Mouse (Mus musculus) neural tube, embryonic 11.5 days (tissue): ENCODE measurements around the gene Arhgap11a. TPM values are rescaled to one million over a fixed set of nuclear protein-coding genes. Genes with fewer than 3 reads are reported as not detected.
A peak's percentile ranks its signal among the peaks of the same experiment; 100 is the strongest.

Source experiments
- ATAC-seq: fragments of 200-750 bp; cut with Nextera tagmentation; 2 replicates; pipeline ENCODE4 v1.8.0; 2017; ENCODE audit warnings: moderate number of reproducible peaks, mild to moderate bottlenecking, moderate TSS enrichment, moderate library complexity; ENCODE audit not compliant: insufficient read depth, low FRiP score, low TSS enrichment
- DNase-seq: peaks from one replicate; pipeline ENCODE4 v3.0.0-alpha.2; 2015; ENCODE audit warnings: low spot score
- H3K27ac ChIP-seq: fragments of 300-500 bp; sonication (generic); 2 replicates; pipeline ENCODE4 v1.5.1; 2014; ENCODE audit warnings: low read depth, mild to moderate bottlenecking, low read length
- H3K27me3 ChIP-seq: fragments of 300-500 bp; sonication (generic); 2 replicates; pipeline ENCODE4 v1.6.1; 2014; ENCODE audit warnings: mild to moderate bottlenecking, low read length, mixed read lengths; ENCODE audit not compliant: control insufficient read depth, insufficient read depth
- H3K36me3 ChIP-seq: fragments of 300-500 bp; sonication (generic); 2 replicates; pipeline ENCODE4 v1.6.1; 2014; ENCODE audit warnings: mild to moderate bottlenecking, low read length, moderate library complexity, mixed read lengths; ENCODE audit not compliant: control insufficient read depth, insufficient read depth
- H3K4me1 ChIP-seq: fragments of 300-500 bp; sonication (generic); 2 replicates; pipeline ENCODE4 v1.6.1; 2014; ENCODE audit warnings: low read length, mixed read lengths; ENCODE audit not compliant: control insufficient read depth, insufficient read depth
- H3K4me2 ChIP-seq: fragments of 300-500 bp; sonication (generic); 2 replicates; pipeline ENCODE4 v1.6.1; 2014; ENCODE audit warnings: low read depth, mild to moderate bottlenecking, moderate library complexity
- H3K4me3 ChIP-seq: fragments of 300-500 bp; sonication (generic); 2 replicates; pipeline ENCODE4 v1.5.1; 2014; ENCODE audit warnings: low read depth, low read length
- H3K9ac ChIP-seq: fragments of 300-500 bp; sonication (generic); 2 replicates; pipeline ENCODE4 v1.6.1; 2014; ENCODE audit warnings: mild to moderate bottlenecking, low read length
- H3K9me3 ChIP-seq: fragments of 300-500 bp; sonication (generic); 2 replicates; pipeline ENCODE4 v1.6.1; 2016; ENCODE audit warnings: low read length; ENCODE audit not compliant: control insufficient read depth
- WGBS: fragments of 180-500 bp; shearing (Covaris S2); extraction: QIAGEN DNeasy Blood & Tissue Kit; methylation state at CpG from one replicate; pipeline ENCODE4 v1.1.7; 2014; 5-methylcytosine and 5-hydroxymethylcytosine counted together
- polyA plus RNA-seq: library from polyadenylated mRNA; unstranded; fragments of >200 nt; fragmentation: Nextera tagmentation; extraction: Ambion mirVana; gene quantifications from 2 replicates; pipeline ENCODE4 v1.2.1, GENCODE M21; 2014

Gene Arhgap11a
- 4.9 and 6.2 TPM in 2 replicates for polyA plus RNA-seq

DNA sequence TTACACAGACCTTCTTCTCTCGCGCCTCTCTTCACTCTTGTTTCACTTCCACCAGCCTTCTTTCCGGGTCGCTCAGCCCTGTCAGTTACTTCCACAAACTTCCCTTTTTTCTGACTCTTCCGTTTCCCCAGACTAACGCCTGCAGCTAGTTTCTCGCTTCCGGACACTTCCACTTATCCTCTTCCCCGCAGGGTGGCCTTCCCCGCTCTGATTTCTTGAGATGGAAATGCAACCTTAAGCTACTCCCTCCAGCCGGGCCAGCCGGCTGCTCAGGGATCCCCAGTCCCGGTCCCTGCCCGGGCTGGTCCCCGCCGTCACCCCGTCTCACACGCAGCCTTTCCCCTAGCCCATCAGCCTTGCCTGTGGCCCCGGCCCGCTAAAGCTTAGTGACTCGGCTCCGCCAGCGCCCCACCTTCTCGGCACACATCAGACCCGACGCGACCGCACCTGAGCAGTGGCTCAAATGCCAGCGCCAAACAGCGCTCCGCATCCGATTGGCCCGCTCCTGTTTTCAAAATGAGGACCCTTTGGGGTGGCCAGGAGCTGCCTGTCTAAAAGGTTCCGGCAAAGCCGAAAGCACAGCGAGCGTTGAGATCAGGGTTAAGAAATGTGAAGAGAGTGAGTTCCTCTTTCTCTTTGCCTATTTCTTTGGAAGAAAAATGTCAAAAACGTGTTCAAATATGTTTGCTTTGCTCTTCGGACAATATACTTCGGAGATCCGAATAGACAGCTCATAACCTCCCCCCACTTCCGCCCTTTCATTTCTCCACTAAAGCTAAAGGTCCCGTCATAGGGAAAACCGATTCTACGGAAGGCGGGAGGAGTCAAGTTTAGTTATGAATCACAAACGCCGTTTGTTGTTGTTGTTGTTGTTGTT, at the start of gene Arhgap11a:
Gene Arhgap11a, minus strand, starts transcription at position 417 of the 877 bp plus-strand sequence.
- H3K27ac ChIP-seq = no peak within 1 kb of the TSS
- peak within 1 kb of the TSS; percentile 79 for H3K4me3 ChIP-seq
- peaks cover 16% of the 10 kb centered on the region for H3K4me1 ChIP-seq
- peak within 1 kb of the TSS; percentile 79 for H3K4me2 ChIP-seq
- DNase-seq = peak; percentile 91
- no peaks in the 10 kb centered on the region for H3K36me3 ChIP-seq
- ATAC-seq = peak; percentile 94
- WGBS = under 1% methylated on average over 48 of the region's 48 CpGs
- peak within 1 kb of the TSS; percentile 63 for H3K9ac ChIP-seq
- H3K27me3 ChIP-seq = no peaks in the 10 kb centered on the region
- H3K9me3 ChIP-seq = no peaks in the 10 kb centered on the region

GRCm38 (mm10) chr2:113893385-113894122, 45.1 kb upstream of the Arhgap11a start:
- 83% methylated on average over 10 of the region's 12 CpGs for WGBS

DNA sequence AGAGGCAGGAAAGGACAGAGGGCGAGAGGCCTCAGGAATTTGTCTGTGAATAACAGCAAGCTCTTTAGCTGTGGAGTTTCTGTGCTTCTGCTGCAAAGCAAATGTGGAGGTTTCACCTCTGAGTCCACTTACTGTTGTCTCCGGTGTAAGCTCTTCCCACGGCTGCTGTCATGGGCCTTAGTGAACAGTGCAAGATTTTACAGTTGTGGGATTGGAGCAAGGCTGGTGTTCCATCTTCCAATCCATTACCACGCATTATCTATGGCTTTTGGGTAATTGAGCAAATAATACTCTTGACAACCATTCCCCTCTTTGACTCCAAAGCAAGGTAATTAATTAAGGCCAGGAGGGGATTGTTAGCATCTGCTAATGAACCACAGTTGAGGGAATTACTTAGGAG, 38.7 kb upstream of the Arhgap11a start:
- no peak overlapping the region for H3K9ac ChIP-seq
- DNase-seq (no peak), ATAC-seq (no peak)
- no peaks in the 10 kb centered on the region for H3K4me1 ChIP-seq
- H3K36me3 ChIP-seq = no peaks in the 10 kb centered on the region
- 77% methylated on average over 4 of the region's 4 CpGs for WGBS
- H3K9me3 ChIP-seq = no peaks in the 10 kb centered on the region
- H3K27me3 ChIP-seq = no peaks in the 10 kb centered on the region
- no peak overlapping the region for H3K4me2 ChIP-seq
- H3K27ac ChIP-seq = no peak overlapping the region
- no peak overlapping the region for H3K4me3 ChIP-seq

More at GRCm38 (mm10) chr2:113893385-113894122, 45.1 kb upstream of the Arhgap11a start:
- Histone ChIP-seq H3K27ac (no peak overlapping the region), H3K9ac (no peak overlapping the region), H3K9me3 (no peaks in the 10 kb centered on the region), H3K27me3 (no peaks in the 10 kb centered on the region), H3K4me3 (no peak overlapping the region), H3K4me1 (no peaks in the 10 kb centered on the region), H3K4me2 (no peak overlapping the region), H3K36me3 (no peaks in the 10 kb centered on the region)
- ATAC-seq (no peak), DNase-seq (no peak)

DNA sequence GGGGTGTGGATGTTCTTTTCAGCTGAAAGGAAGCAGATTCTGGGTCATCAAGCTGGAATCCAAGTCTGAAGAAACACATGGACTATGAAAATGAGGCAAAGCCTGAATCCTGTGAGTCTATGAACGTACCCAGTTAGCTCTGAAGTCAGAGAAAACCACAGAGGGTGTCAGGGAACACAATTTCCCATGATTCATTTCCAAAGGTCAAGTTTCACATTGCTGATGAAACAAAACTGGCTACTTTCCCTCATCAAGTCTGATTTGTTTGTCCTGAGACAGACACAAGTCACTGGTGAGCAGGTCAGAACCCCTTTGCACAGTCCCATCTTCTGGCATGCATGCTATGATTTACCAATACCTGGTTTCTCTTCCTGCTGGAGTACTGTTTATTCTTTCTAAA, 37.6 kb upstream of the Arhgap11a start:
- DNase-seq (no peak), ATAC-seq (no peak)
- H3K36me3 ChIP-seq = no peaks in the 10 kb centered on the region
- H3K27ac ChIP-seq = no peak overlapping the region
- H3K9me3 ChIP-seq = no peaks in the 10 kb centered on the region
- no peaks in the 10 kb centered on the region for H3K4me1 ChIP-seq
- no peak overlapping the region for H3K4me2 ChIP-seq
- no peak overlapping the region for H3K9ac ChIP-seq
- no peak overlapping the region for H3K4me3 ChIP-seq
- WGBS = 64% methylated on average over 1 of the region's 1 CpGs
- H3K27me3 ChIP-seq = no peaks in the 10 kb centered on the region

DNA sequence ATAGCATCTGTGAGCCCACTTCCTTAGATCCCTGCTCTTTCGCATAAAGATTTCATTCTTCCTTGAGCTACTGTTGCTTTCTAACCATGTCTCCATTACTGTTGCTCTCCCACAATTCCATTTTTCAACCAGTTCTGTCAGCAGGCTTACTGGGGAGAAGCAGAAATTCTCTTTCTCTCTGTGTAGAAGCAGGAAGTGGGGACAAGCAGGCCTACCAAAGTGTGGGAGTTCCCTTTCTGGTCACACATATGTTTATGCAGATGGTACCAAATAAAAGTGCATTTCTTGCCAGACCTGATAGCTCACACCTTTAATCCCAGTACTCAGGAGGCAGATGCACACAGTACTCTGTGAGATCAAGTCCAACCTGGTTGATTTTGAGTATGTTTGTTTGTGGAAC, 21.7 kb upstream of the Arhgap11a start:
- DNase-seq = no peak
- Histone ChIP-seq H3K27me3 (no peaks in the 10 kb centered on the region), H3K9me3 (no peaks in the 10 kb centered on the region), H3K4me2 (no peak overlapping the region), H3K4me1 (no peaks in the 10 kb centered on the region), H3K36me3 (no peaks in the 10 kb centered on the region), H3K4me3 (no peak overlapping the region), H3K9ac (no peak overlapping the region), H3K27ac (no peak overlapping the region)
- WGBS = 95% methylated on average over 1 of the region's 1 CpGs
- no peak for ATAC-seq

DNA sequence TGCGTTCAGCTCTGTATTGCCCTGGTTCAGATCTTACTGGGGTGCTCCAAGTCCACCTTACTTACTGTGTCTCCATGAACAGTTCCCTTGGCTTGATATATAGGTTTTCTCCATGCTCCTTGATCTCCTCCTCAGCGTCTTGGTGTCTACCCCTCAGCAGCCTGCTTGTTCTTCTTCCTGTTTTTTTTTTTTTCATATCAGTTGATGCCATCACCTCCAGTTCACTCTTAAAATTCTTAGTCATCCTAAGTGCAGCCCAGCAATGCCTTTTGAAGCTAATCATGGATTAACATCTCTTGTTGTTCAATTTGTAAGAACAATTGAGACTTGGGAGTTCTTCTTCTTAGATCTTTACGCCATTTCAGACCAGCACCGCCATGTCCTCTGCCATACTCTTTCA, 19.9 kb upstream of the Arhgap11a start:
- Histone ChIP-seq H3K4me1 (no peaks in the 10 kb centered on the region), H3K9ac (no peak overlapping the region)

DNA sequence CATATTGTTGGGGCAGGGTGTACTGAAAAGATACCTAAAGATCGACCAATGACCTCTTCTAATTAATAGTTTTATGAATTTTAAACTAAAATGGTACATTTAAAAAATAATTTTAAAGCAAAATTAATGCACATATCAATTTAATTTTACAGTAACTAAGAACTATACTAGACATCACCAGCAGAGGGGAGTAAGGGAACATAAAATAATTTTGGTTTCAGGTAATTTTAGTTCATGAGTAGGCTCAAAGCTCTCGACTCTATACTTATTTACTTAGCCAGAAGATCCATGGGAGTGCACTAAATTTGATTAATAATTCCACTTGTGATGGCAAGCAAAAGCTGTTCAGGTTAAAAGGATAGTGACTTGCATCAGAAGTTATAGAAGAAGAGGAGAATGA, 17.7 kb upstream of the Arhgap11a start:
- DNase-seq (no peak), ATAC-seq (no peak)
- H3K4me3 ChIP-seq = no peak overlapping the region
- H3K4me2 ChIP-seq = no peak overlapping the region
- no peaks in the 10 kb centered on the region for H3K9me3 ChIP-seq
- no peaks in the 10 kb centered on the region for H3K27me3 ChIP-seq
- 59% methylated on average over 2 of the region's 2 CpGs for WGBS
- H3K36me3 ChIP-seq = no peaks in the 10 kb centered on the region
- H3K4me1 ChIP-seq = no peaks in the 10 kb centered on the region
- H3K9ac ChIP-seq = no peak overlapping the region
- H3K27ac ChIP-seq = no peak overlapping the region

More for the DNA sequence above, 19.9 kb upstream of the Arhgap11a start:
- no peak for ATAC-seq
- 81% methylated on average over 4 of the region's 4 CpGs for WGBS
- no peaks in the 10 kb centered on the region for H3K9me3 ChIP-seq
- H3K27me3 ChIP-seq = no peaks in the 10 kb centered on the region
- H3K4me3 ChIP-seq = no peak overlapping the region
- H3K27ac ChIP-seq = no peak overlapping the region
- no peaks in the 10 kb centered on the region for H3K36me3 ChIP-seq
- no peak overlapping the region for H3K4me2 ChIP-seq
- DNase-seq = no peak

DNA sequence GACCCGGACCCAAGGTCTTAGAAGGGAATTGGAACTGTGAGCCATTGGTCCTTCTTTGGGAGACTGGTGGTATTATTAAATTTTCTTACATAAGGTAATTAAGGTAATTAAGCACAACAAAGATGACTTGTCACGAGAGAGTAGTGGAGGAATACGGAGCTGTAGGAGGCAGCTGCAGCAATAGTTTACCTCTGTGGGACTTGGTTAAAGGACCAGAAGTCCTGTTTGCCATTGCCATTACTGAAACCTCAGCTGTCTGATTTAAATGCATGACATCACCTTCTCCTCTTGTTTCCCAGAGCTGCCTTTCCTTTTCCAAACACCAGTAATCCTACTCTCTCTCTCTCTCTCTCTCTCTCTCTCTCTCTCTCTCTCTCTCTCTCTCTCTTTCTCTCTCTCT, 680 bp upstream of the Arhgap11a start:
- peak overlapping the region; percentile 43 for H3K4me2 ChIP-seq
- H3K27ac ChIP-seq = no peak overlapping the region
- H3K4me3 ChIP-seq = peak overlapping the region; percentile 79
- peaks cover 16% of the 10 kb centered on the region for H3K4me1 ChIP-seq
- peak; percentile 48 for ATAC-seq
- no peaks in the 10 kb centered on the region for H3K27me3 ChIP-seq
- no peaks in the 10 kb centered on the region for H3K9me3 ChIP-seq
- 5% methylated on average over 3 of the region's 3 CpGs for WGBS
- DNase-seq = no peak
- H3K36me3 ChIP-seq = no peaks in the 10 kb centered on the region
- peak overlapping the region; percentile 40 for H3K9ac ChIP-seq
